Mouse (Mus musculus) urinary bladder, postnatal 36 days (tissue): ENCODE data around the gene Ccser1.
"Not testable (repeated sequence)": the region's sequence is repeated elsewhere in the genome, so short reads cannot be mapped to it uniquely, and the experiment has no call there.

Experiments
- DNase-seq, 2 experiments: peaks; one replicate each; pipeline ENCODE4 v3.0.0; 2022; ENCODE audit warnings: low spot score in 2 of 2, mixed read lengths in 1 of 2

Gene Ccser1

GRCm38 (mm10) chr6:61225302-61225701 lies 45.2 kb downstream of the Ccser1 start:
- no peak for DNase-seq

- no peak for DNase-seq
Measured at GRCm38 (mm10) chr6:61230058-61230718, 50.1 kb downstream of the Ccser1 start.

- DNase-seq, result no peak
Measured at GRCm38 (mm10) chr6:61233060-61233459, 52.9 kb downstream of the Ccser1 start.

- DNase-seq, result no peak
Measured at GRCm38 (mm10) chr6:61233548-61234187, 53.5 kb downstream of the Ccser1 start.

- DNase-seq, result no peak
Measured at GRCm38 (mm10) chr6:61240618-61241017, 60.5 kb downstream of the Ccser1 start.

- DNase-seq, result no peak
Measured at GRCm38 (mm10) chr6:61242556-61242955, 62.4 kb downstream of the Ccser1 start.

- no peak for DNase-seq
Measured at GRCm38 (mm10) chr6:61246523-61246922, 66.4 kb downstream of the Ccser1 start.

- no peak for DNase-seq
Measured at GRCm38 (mm10) chr6:61247842-61248472, 67.8 kb downstream of the Ccser1 start.

- DNase-seq, result no peak
Measured at GRCm38 (mm10) chr6:61248700-61249099, 68.6 kb downstream of the Ccser1 start.

- no peak for DNase-seq
Measured at GRCm38 (mm10) chr6:61251232-61251631, 71.1 kb downstream of the Ccser1 start.

GRCm38 (mm10) chr6:61252912-61253311 lies 72.8 kb downstream of the Ccser1 start:
- no peak for DNase-seq

- not testable (repeated sequence) for DNase-seq
Measured at GRCm38 (mm10) chr6:61255874-61256273, 75.8 kb downstream of the Ccser1 start.

GRCm38 (mm10) chr6:61258847-61259634 lies 78.9 kb downstream of the Ccser1 start:
- DNase-seq, result no peak

GRCm38 (mm10) chr6:61261381-61261780 lies 81.3 kb downstream of the Ccser1 start:
- no peak for DNase-seq

GRCm38 (mm10) chr6:61262448-61262847 lies 82.3 kb downstream of the Ccser1 start:
- no peak for DNase-seq

GRCm38 (mm10) chr6:61263291-61263690 lies 83.2 kb downstream of the Ccser1 start:
- DNase-seq, result no peak

GRCm38 (mm10) chr6:61271033-61271432 lies 90.9 kb downstream of the Ccser1 start:
- no peak for DNase-seq

- no peak for DNase-seq
Measured at GRCm38 (mm10) chr6:61273430-61273829, 93.3 kb downstream of the Ccser1 start.

- DNase-seq, result no peak
Measured at GRCm38 (mm10) chr6:61279506-61279905, 99.4 kb downstream of the Ccser1 start.

GRCm38 (mm10) chr6:61292927-61293326 lies 112.8 kb downstream of the Ccser1 start:
- DNase-seq, result no peak

GRCm38 (mm10) chr6:61295535-61295934 lies 115.4 kb downstream of the Ccser1 start:
- DNase-seq, result no peak
